Mouse (Mus musculus): Measurements from ENCODE around the gene Bend6.

Gene Bend6

DNA sequence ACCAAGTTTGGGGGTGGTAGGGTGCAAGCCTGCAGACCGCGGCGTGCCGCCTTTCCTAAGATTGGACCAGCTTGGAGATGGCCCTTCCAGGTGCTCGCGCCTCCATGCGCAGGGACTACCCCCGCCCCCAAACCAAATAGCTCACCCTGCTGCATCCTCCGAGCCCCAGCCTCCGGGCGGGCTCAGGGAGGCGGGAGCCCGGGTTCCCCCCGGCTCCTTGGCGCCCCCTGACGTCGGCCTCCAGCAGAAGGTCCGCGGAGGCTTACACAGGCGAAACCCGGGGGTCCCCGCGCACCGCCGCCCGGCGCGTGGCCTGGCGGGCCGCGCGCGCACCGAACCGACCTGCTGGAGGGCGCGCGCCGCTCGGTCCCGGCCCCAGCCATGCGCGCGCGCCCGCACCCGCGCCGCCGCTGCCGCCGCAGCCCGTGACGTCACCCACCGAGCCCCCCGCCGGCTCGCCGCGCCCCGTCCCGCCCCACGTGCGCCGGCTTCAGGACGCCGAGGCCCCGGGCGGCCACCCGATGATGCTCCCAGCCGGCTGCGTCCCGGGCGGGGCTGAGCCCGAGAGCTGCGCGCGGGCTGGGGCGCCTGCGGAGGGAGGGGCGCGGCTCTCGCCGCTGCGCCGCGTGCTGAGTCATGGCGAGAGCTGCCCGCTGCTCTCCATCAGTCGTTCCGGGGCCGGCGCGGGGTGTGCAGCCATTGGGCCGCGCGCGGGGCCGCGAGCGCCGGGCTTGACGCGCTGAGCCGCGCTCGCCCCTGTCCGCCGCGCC is at the start of gene Bend6:
Bend6 (minus strand) TSS at position 396 of the 770 bp plus-strand sequence.
- DNase-seq (ENCODE audit: low spot score) = peak; percentile 33

GRCm38 (mm10) chr1:33955626-33956025 is 48.0 kb upstream of the Bend6 start:
- no peak for DNase-seq (ENCODE audit: low spot score)

- DNase-seq (ENCODE audit: low spot score) = no peak
These were observed 40.9 kb upstream of the Bend6 start for GRCm38 (mm10) chr1:33948511-33948910.

- DNase-seq (ENCODE audit: low spot score) = no peak
These were observed 40.2 kb upstream of the Bend6 start for GRCm38 (mm10) chr1:33947838-33948237.

GRCm38 (mm10) chr1:33946601-33947395 is 39.2 kb upstream of the Bend6 start:
- DNase-seq (ENCODE audit: low spot score) = no peak

GRCm38 (mm10) chr1:33945756-33946155 is 38.1 kb upstream of the Bend6 start:
- DNase-seq (ENCODE audit: low spot score) = no peak

GRCm38 (mm10) chr1:33944977-33945750 is 37.5 kb upstream of the Bend6 start:
- peak; percentile 22 for DNase-seq (ENCODE audit: low spot score)

DNA sequence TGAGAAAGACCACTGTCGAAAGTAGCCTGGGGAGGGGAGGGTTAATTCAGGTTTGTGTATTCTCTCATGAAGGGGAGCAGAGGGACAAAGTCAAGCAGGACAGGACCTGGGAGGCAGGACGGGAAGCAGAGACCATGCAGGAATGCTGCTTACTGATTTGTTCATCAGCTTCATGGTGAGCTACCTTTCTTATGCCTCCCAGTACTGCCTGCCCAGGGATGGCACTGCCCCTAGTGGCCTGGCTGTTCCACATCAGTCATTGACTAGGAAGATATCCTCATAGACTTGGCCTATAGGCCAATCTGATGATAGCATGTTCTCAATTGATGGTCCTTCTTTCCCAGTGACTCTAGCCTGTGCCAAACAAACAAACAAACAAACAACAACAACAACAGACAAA is 36.3 kb upstream of the Bend6 start:
- DNase-seq (ENCODE audit: low spot score) = no peak

DNA sequence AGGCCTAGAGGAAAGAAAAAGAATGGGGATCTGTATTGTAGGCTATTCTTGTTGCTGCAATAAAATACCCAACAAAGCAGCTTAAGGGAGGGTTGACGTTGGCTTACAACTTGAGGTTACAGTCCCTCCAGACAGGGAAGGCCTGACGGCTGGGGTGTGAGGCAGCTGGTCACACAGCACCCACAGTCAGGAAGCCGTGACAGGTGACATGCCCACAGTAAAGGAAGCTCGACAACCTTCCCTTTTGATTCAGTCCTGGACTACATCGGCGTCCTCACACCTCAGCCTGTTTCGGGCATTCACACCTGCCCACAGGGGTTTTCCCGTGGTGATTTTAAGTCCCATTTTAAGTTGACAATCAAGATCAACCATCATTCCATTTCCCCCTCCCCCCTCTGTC is 35.0 kb upstream of the Bend6 start:
- DNase-seq (ENCODE audit: low spot score) = no peak

- DNase-seq (ENCODE audit: low spot score) = no peak
These were observed 32.8 kb upstream of the Bend6 start for GRCm38 (mm10) chr1:33940364-33940928.

DNA sequence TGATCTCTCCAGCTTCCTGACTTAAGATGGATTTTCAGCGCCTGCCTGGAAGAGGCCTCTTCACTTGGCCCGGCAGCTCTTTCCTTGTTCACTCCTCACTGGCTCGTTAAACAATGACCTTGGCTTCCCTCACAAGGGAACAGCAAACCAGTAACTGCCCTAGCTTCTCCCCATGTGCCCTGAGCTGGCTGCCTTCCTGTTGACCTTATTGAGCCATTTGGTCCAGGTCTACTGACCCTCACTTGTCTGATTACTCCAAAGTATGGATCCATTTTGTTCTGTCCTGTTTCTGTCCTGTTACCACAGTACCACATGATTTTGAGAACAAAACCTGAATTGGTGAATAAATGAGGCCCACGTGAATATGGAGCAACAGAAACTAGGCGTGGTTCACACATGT is 32.2 kb upstream of the Bend6 start:
- DNase-seq (ENCODE audit: low spot score) = no peak

- DNase-seq (ENCODE audit: low spot score) = no peak
These were observed 28.3 kb upstream of the Bend6 start for GRCm38 (mm10) chr1:33935946-33936345.

DNA sequence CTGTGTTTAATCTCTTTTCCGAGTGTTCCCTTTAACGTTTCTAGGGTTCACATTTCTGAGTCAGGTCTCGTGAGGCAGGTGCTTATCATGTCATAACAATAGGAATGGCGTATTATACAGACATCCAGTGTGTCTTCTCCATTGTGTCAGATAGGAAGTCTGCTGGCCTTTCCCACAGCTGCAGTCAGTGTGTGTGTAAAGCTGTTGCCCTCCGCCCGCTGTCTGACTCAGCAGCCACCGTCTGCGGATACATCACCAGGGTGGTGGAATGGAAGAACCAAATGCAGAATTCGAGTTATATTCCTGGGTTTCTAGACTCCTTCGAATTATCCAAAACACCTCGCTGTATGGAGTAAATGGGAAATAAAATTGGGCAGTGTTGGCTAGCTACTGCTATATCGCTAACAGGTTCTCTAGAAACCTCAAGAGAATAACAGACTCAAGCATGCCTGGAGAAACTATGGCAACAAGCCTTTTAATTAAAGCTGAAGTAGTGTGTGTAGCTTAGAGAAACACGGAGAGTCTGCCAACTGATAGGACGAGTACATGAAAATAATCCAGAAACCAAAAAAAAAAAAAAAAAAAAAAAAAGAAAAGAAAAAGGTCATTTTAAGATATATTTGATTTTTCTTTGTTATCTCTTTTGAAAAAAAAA is 25.4 kb upstream of the Bend6 start:
- DNase-seq (ENCODE audit: low spot score) = no peak

- no peak for DNase-seq (ENCODE audit: low spot score)
These were observed 24.6 kb upstream of the Bend6 start for GRCm38 (mm10) chr1:33932196-33932595.

DNA sequence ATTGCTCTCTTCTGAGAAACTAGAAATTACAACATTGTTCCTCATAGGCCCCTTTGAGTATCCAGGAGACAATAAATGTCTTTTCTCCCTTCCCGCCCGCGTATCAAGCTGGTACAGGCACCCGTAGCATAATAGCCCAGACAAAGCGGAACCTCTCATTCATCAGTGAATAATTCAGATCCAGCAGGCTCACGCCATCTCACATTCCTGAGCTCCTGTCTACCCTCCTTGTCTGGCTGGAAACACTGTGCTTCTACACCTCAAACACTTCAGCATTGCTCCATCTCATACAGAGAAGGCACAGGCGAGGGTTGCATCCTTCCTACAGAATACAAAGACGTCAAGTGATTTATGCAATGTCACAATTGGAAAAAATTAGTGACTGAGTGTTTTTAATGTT is 24.2 kb upstream of the Bend6 start:
- DNase-seq (ENCODE audit: low spot score) = no peak

DNA sequence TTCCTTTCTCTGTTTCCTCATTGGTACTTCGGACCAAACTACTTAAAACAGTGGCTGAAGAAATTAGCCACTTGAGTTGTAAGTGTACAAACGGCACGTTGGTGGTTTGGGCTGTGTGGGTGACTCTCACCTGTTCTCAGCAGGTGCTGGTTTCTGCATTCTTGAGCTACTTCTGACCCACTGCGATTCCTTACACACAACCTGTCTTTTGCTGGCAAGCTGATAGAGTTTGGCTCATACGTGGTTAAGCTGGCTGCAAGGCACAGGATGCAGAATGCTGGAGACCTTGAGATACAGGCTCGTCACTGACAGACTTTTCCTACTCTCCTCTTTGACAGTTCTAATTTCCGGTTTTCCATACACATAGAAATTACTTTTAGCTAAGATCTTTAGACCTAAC is 19.9 kb upstream of the Bend6 start:
- no peak for DNase-seq (ENCODE audit: low spot score)

- no peak for DNase-seq (ENCODE audit: low spot score)
These were observed 17.7 kb upstream of the Bend6 start for GRCm38 (mm10) chr1:33925283-33925682.

DNA sequence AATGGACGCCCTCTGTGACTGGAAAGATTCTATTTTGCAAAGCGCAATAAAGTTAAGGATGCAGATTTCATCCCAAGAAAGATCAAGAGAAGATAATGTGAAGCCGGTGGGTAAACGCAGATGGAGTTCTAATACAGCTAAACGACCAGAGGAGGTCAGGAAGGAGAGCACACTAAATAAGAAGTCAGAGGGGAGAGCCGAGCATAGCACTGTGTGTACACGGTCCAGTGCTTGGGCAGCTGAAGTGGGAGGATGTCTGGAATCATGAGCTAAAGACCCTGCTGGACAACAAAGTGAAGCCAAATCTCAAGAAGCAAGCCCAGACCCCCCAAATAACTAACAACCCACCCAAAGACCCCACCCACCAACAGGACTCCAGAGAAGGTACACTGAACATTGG is 15.4 kb upstream of the Bend6 start:
- DNase-seq (ENCODE audit: low spot score) = no peak

DNA sequence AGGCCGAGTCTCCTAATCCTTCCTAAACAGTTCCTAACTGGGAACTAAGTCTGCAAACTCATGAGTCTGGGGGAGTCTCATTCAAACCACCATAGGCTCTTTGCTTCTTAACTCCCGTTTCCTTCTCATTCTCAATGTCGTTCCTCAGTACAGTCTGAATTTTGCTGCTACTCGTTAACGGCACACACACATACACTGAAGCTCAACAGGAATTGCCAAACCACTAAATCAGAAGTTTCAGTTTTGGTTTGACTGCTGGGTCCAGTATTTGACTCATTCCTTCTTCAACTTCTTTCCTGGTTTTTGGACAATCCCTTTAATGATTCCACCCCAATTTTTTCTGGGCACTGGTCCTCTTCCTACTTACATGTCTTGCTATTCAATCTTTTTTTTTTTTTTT is 8.9 kb upstream of the Bend6 start:
- DNase-seq (ENCODE audit: low spot score) = no peak

- DNase-seq (ENCODE audit: low spot score) = no peak
These were observed 4.0 kb upstream of the Bend6 start for GRCm38 (mm10) chr1:33911589-33911988.

DNA sequence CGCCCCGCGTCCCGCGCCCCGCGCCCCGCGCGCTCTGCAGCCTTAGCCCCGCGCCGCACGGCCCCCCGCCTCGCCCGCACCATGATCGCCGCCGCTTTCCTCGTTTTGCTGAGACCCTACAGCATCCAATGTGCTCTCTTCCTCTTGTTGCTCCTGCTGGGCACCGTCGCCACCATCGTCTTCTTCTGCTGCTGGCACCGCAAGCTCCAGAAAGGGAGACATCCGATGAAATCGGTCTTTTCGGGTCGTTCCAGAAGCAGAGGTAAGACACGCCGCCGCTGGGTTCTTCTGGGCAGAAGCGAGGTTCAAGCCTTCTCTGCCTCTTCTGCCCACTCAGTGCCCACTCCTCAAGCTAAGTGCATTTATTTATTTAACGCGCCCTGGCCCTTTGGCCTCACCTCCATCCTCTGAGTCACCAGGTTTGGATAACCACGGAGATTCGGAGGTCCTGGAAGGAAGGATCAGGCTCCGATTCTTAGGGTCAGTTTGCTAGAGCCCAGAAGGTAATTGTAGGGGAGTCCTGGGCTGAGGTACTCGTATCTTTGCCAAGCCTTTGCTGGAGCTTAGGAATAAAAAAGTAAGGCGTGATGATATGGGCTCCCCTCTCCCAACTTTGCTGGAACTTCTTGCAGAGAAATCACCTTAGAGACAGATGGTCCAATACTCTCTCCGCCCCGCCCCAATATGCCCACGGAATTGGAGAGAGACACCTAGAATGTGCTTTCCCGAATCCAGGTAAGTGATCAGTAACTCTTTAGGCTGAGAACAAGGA is 761 bp upstream of the Bend6 start, which contains the start of gene Dst:
Dst (plus strand) TSS at position 35 of the 772 bp plus-strand sequence.
- DNase-seq (ENCODE audit: low spot score) = no peak
